Mouse (Mus musculus) brain, adult 2 months (tissue): ENCODE data around the gene Ntng2.
A peak's percentile ranks its signal among the peaks of the same experiment; 100 is the strongest.

Experiments used
- DNase-seq: peaks from one replicate; pipeline ENCODE4 v3.0.0; 2011; ENCODE audit warnings: low read depth, low spot score

Ntng2 gene

GRCm38 (mm10) chr2:29191216-29192215 is 61.3 kb downstream of the Ntng2 start:
- no peak for DNase-seq

- DNase-seq: no peak
Observed at GRCm38 (mm10) chr2:29190392-29190791, 62.4 kb downstream of the Ntng2 start.

- no peak for DNase-seq
Observed at GRCm38 (mm10) chr2:29186209-29186608, 66.6 kb downstream of the Ntng2 start.

- DNase-seq: no peak
Observed at GRCm38 (mm10) chr2:29183266-29183924, 69.4 kb downstream of the Ntng2 start.

- no peak for DNase-seq
Observed at GRCm38 (mm10) chr2:29181111-29181510, 71.7 kb downstream of the Ntng2 start.

GRCm38 (mm10) chr2:29179810-29180209 is 73.0 kb downstream of the Ntng2 start:
- DNase-seq: peak; percentile 33

- no peak for DNase-seq
Observed at GRCm38 (mm10) chr2:29174887-29175286, 77.9 kb downstream of the Ntng2 start.

- DNase-seq: no peak
Observed at GRCm38 (mm10) chr2:29168067-29168466, 84.7 kb downstream of the Ntng2 start.

GRCm38 (mm10) chr2:29151941-29152340 is 100.9 kb downstream of the Ntng2 start:
- DNase-seq: no peak
